Mouse (Mus musculus): ENCODE data around the gene Slc5a11.

DNA sequence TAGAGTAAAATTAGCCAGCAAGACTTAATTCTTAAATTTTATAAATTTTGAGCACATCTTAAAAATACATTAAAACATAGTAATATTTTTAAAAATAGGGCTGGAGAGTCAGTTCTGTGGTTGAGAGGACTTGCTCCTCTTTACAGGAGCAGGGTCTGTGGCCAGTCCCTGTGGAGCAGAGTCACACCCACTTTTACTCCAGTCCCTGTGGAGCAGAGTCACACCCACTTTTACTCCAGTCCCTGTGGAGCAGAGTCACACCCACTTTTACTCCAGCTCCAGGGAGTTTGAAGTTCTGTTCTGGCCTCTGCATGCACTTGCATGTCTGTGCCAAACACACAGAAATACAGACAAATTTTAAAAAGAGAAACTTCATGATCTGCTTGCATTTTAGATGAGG, 37.4 kb upstream of the Slc5a11 start:
- TF ChIP-seq CTCF (IDR thresholded peaks at IDR 0.05; ENCODE audit: low read depth) (no peak), EP300 (IDR thresholded peaks at IDR 0.05; ENCODE audit: low read depth) (no peak)

All from liver, embryonic 14.5 days (tissue).